Mouse (Mus musculus) CH12.LX (cell line): Measurements from ENCODE around the gene Tek.

ENCODE experiments used
- CHD2 ChIP-seq: IDR thresholded peaks from 2 replicates; pipeline ENCODE4 v1.6.1; 2011; ENCODE audit warnings: low read length, improper control_type of control experiment
- CTCF ChIP-seq, 2 experiments: IDR thresholded peaks in 1 of 2; conservative IDR thresholded peaks in 1 of 2; 2 replicates each; pipeline ENCODE4 v1.5.1; 2011 to 2012; ENCODE audit warnings: low read depth in 2 of 2, low read length in 2 of 2, improper control_type of control experiment in 1 of 2, inconsistent platforms in 1 of 2, mild to moderate bottlenecking in 1 of 2, moderate library complexity in 1 of 2
- ELF1 ChIP-seq: IDR thresholded peaks from 2 replicates; pipeline ENCODE4 v1.6.1; 2014; ENCODE audit warnings: low read depth, mild to moderate bottlenecking, inconsistent platforms, low read length, improper control_type of control experiment
- EP300 ChIP-seq: IDR thresholded peaks from 2 replicates; pipeline ENCODE4 v1.6.1; 2011; ENCODE audit warnings: low read length, improper control_type of control experiment
- JUND ChIP-seq: conservative IDR thresholded peaks from 2 replicates; pipeline ENCODE4 v1.6.1; 2011; ENCODE audit warnings: low read depth, low read length, improper control_type of control experiment
- POLR2A ChIP-seq: IDR thresholded peaks from 2 replicates; pipeline ENCODE4 v1.6.1; 2011; ENCODE audit warnings: low read depth, mild to moderate bottlenecking, improper control_type of control experiment, low read length
- USF2 ChIP-seq: conservative IDR thresholded peaks from 2 replicates; pipeline ENCODE4 v1.6.1; 2011; ENCODE audit warnings: low read depth, low read length, improper control_type of control experiment

DNA sequence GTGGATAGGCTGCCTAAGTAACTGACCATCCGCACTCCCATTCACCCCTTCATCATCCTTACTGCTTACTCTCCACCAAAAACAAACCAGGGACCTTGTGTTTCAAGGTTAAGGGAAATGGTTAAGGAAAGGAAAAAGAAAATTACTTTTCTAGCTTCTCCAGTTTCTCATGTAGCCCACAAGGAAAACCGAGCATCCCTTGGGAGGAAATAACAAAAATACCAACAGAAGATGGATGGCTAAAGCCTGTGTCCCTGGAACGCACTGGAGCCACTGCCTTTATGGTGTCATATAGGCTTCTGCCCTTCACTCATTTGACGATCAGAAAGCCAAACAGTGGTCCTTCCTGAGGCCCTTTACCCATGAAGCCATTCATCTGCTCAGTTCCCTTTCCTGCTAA is 27.7 kb upstream of the Tek start:
- TF ChIP-seq POLR2A (no peak), ELF1 (no peak), EP300 (no peak), USF2 (no peak), CHD2 (no peak), JUND (no peak), CTCF (conservative IDR thresholded peaks at IDR 0.05 in 1 of 2, IDR thresholded peaks at IDR 0.05 in 1 of 2; ENCODE audit: low read depth in 2 of 2, low read length in 2 of 2) (no peak)
